Mouse (Mus musculus) C2C12 (cell line): ENCODE results near the gene Swsap1. TPM values are rescaled to one million over a fixed set of nuclear protein-coding genes. Genes with fewer than 3 reads are reported as not detected.

Experiments
- H3K27me3 ChIP-seq: one replicate; pipeline ENCODE4 v1.6.1; 2011; ENCODE audit not compliant: control insufficient read depth, insufficient read depth, insufficient read length
- H3K36me3 ChIP-seq: one replicate; pipeline ENCODE4 v1.6.1; 2011; ENCODE audit not compliant: control insufficient read depth, insufficient read depth
- H3K4me3 ChIP-seq: one replicate; pipeline ENCODE4 v1.5.1; 2011; ENCODE audit warnings: mild to moderate bottlenecking, control low read depth; ENCODE audit not compliant: poor library complexity, insufficient read depth, severe bottlenecking
- H3K79me2 ChIP-seq: one replicate; pipeline ENCODE4 v1.6.1; 2011; ENCODE audit not compliant: control insufficient read depth, insufficient read depth
- H3K79me3 ChIP-seq: one replicate; pipeline ENCODE4 v1.6.1; 2011; ENCODE audit warnings: low read depth, control low read depth
- H3ac ChIP-seq: one replicate; pipeline ENCODE3; 2011; ENCODE audit warnings: low read depth; ENCODE audit not compliant: control insufficient read depth, insufficient read length
- CEBPB ChIP-seq: IDR thresholded peaks from one replicate; pipeline ENCODE4 v1.6.1; 2011; ENCODE audit warnings: low read depth, mild to moderate bottlenecking, control low read depth, moderate library complexity
- CTCF ChIP-seq: IDR thresholded peaks from one replicate; pipeline ENCODE4 v1.5.1; 2011; ENCODE audit not compliant: control insufficient read depth, insufficient read depth, insufficient read length
- FOSL1 ChIP-seq: IDR thresholded peaks from one replicate; pipeline ENCODE4 v1.8.0; 2011; ENCODE audit warnings: mild to moderate bottlenecking, low read length; ENCODE audit not compliant: poor library complexity, insufficient read depth, severe bottlenecking
- MAX ChIP-seq: IDR thresholded peaks from one replicate; pipeline ENCODE4 v1.6.1; 2011; ENCODE audit warnings: mild to moderate bottlenecking, control low read depth
- MYOD1 ChIP-seq: IDR thresholded peaks from one replicate; pipeline ENCODE4 v1.6.1; 2011; ENCODE audit warnings: low read depth; ENCODE audit not compliant: control insufficient read depth, insufficient read length
- MYOG ChIP-seq: IDR thresholded peaks from one replicate; pipeline ENCODE4 v1.6.1; 2011; ENCODE audit not compliant: control insufficient read depth, insufficient read length; ENCODE audit errors: extremely low read depth
- USF1 ChIP-seq: IDR thresholded peaks from one replicate; pipeline ENCODE4 v1.6.1; 2011; ENCODE audit warnings: low read depth, mild to moderate bottlenecking, control low read depth, moderate library complexity
- polyA plus RNA-seq: library from polyadenylated mRNA; unstranded; fragments of >200 nt; fragmentation: generic; extraction: Trizol; gene quantifications from one replicate; pipeline ENCODE4 v1.2.1, GENCODE M21; 2012; ENCODE audit warnings: missing spikeins

Gene Swsap1
- polyA plus RNA-seq, 1 experiment: 8.7 TPM

GRCm38 (mm10) chr9:22002194-22003162 is 46.9 kb downstream of the Swsap1 start, which contains the start of the genes Ccdc151 and Prkcsh:
Gene Ccdc151, minus strand, starts transcription at chr9:22002634.
Gene Prkcsh, plus strand, starts transcription at chr9:22002806.
- Histone ChIP-seq H3K27me3 (peaks cover 8% of the 10 kb centered on the region), H3K79me2 (peaks cover 22% of the 10 kb centered on the region), H3K4me3 (peak within 1 kb of the TSS; percentile 59), H3ac (peak within 1 kb of the TSS; percentile 78), H3K36me3 (peaks cover 29% of the 10 kb centered on the region), H3K79me3 (peaks cover 10% of the 10 kb centered on the region)
- peak; percentile 61 for TF ChIP-seq MAX
- TF ChIP-seq MYOG: no peak
- TF ChIP-seq USF1: peak; percentile 93
- no peak for TF ChIP-seq CTCF

GRCm38 (mm10) chr9:22003163-22003554 is 47.6 kb downstream of the Swsap1 start:
- Histone ChIP-seq H3ac (peak overlapping the region; percentile 78), H3K36me3 (peaks cover 36% of the 10 kb centered on the region), H3K79me2 (peaks cover 22% of the 10 kb centered on the region), H3K4me3 (peak overlapping the region; percentile 59), H3K27me3 (peaks cover 2% of the 10 kb centered on the region), H3K79me3 (peaks cover 10% of the 10 kb centered on the region)
- no peak for TF ChIP-seq USF1
- no peak for TF ChIP-seq MAX
- no peak for TF ChIP-seq MYOG
- TF ChIP-seq CTCF: no peak
- TF ChIP-seq MYOD1: no peak
- TF ChIP-seq CEBPB: no peak
- no peak for TF ChIP-seq FOSL1

GRCm38 (mm10) chr9:22004546-22004945 is 49.0 kb downstream of the Swsap1 start:
- Histone ChIP-seq H3K27me3 (no peaks in the 10 kb centered on the region), H3K4me3 (no peak overlapping the region), H3K79me3 (peaks cover 10% of the 10 kb centered on the region), H3K79me2 (peaks cover 22% of the 10 kb centered on the region), H3K36me3 (peaks cover 50% of the 10 kb centered on the region), H3ac (no peak overlapping the region)
- TF ChIP-seq CEBPB: no peak

Other genes with a start within 250 kb of the Swsap1 start
- 58.3 TPM for gene Ldlr, start 232.3 kb upstream of the Swsap1 start, polyA plus RNA-seq
- 80.1 TPM for gene Spc24, start 195.5 kb upstream of the Swsap1 start, polyA plus RNA-seq
- gene Kank2, start 157.0 kb upstream of the Swsap1 start, polyA plus RNA-seq: 43.3 TPM
- 0.04 TPM for gene Angptl8, start 120.2 kb upstream of the Swsap1 start, polyA plus RNA-seq
- gene Dock6, start 103.1 kb upstream of the Swsap1 start, polyA plus RNA-seq: 12.1 TPM
- 12.2 TPM for gene Rab3d, start 37.6 kb upstream of the Swsap1 start, polyA plus RNA-seq
- gene Ccdc159, start 28.3 kb upstream of the Swsap1 start, polyA plus RNA-seq: 1.1 TPM
- 17.2 TPM for gene Tmem205, start 28.2 kb upstream of the Swsap1 start, polyA plus RNA-seq
- 11.6 TPM for gene Plppr2, start 18.7 kb upstream of the Swsap1 start, polyA plus RNA-seq
- 6.3 TPM for gene Epor, start 7.8 kb downstream of the Swsap1 start, polyA plus RNA-seq
- gene Rgl3, start 33.7 kb downstream of the Swsap1 start, polyA plus RNA-seq: 7.0 TPM
- gene Ccdc151, start 46.9 kb downstream of the Swsap1 start, polyA plus RNA-seq: 0.21 TPM
- gene Prkcsh, start 47.1 kb downstream of the Swsap1 start, polyA plus RNA-seq: 134 TPM
- gene Elavl3, start 96.3 kb downstream of the Swsap1 start, polyA plus RNA-seq: 0.02 TPM
- not detected for gene Gm49318, start 115.5 kb downstream of the Swsap1 start, polyA plus RNA-seq
- gene Zfp653, start 115.6 kb downstream of the Swsap1 start, polyA plus RNA-seq: 8.0 TPM
- 32.6 TPM for gene Ecsit, start 129.7 kb downstream of the Swsap1 start, polyA plus RNA-seq
- 52.4 TPM for gene Cnn1, start 143.5 kb downstream of the Swsap1 start, polyA plus RNA-seq
- 183 TPM for gene Elof1, start 161.4 kb downstream of the Swsap1 start, polyA plus RNA-seq
- gene Acp5, start 180.0 kb downstream of the Swsap1 start, polyA plus RNA-seq: 0.08 TPM
- gene Pigyl, start 201.1 kb downstream of the Swsap1 start, polyA plus RNA-seq: 47.9 TPM
- not detected for gene Zfp872, start 232.3 kb downstream of the Swsap1 start, polyA plus RNA-seq